Mouse (Mus musculus) E14TG2a.4 (cell line): ENCODE measurements at regions not wholly inside any gene's neighbourhood (a gene's known extent, or its start where the extent isn't known, plus 50 kb on each side); places are given as distances from the start of the nearest gene placed in this dataset.

ENCODE experiments used
- CTCF ChIP-seq: conservative IDR thresholded peaks from 2 replicates; pipeline ENCODE4 v1.5.1; 2014; ENCODE audit warnings: low read length
- NANOG ChIP-seq: IDR thresholded peaks from 2 replicates; pipeline ENCODE4 v1.6.1; 2014; ENCODE audit warnings: borderline replicate concordance, low read length, mixed read lengths

- no peak for TF ChIP-seq NANOG
- no peak for TF ChIP-seq CTCF
Observed at GRCm38 (mm10) chr5:12926289-12926688, 198.9 kb upstream of the Sema3a start.
